Mouse (Mus musculus): ENCODE measurements around the gene Ccne1. TPM values are rescaled to one million over a fixed set of nuclear protein-coding genes. Genes with fewer than 3 reads are reported as not detected.

Gene Ccne1
- polyA plus RNA-seq, 1 experiment, result not detected

DNA sequence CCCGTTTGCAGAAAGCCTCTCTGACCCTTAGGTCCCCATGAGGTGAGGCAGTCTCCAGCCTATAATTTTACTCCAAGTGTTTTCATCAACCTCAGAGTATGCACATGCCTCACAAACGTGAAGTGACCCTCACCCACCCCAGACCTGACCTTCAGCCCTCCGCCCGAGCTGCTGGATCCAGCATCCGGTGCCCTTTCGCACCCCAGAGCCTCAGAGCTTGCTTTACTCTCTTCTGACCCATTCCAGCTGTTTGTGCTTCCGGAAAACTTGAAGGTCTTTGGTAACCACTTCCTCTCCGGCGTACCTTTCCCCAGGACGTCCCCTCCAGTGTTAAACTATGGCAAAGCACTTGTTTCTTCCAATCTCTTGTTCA, 912 bp upstream of the Ccne1 start:
- Histone ChIP-seq H3K4me3 (ENCODE audit: insufficient read depth, low read depth, low read length) (peak overlapping the region; percentile 85), H3K27ac (ENCODE audit: insufficient read depth, low read depth, low read length) (no peak overlapping the region), H3K4me1 (ENCODE audit: control insufficient read depth, insufficient read depth, low read length) (peaks cover 14% of the 10 kb centered on the region)
- 40% methylated on average over 10 of the region's 10 CpGs for WGBS
- no peak for TF ChIP-seq CTCF (IDR thresholded peaks at IDR 0.05; ENCODE audit: insufficient read depth, low read depth, low read length)
- TF ChIP-seq POLR2A (IDR thresholded peaks at IDR 0.05; ENCODE audit: insufficient read depth, low read depth, low read length), result no peak

DNA sequence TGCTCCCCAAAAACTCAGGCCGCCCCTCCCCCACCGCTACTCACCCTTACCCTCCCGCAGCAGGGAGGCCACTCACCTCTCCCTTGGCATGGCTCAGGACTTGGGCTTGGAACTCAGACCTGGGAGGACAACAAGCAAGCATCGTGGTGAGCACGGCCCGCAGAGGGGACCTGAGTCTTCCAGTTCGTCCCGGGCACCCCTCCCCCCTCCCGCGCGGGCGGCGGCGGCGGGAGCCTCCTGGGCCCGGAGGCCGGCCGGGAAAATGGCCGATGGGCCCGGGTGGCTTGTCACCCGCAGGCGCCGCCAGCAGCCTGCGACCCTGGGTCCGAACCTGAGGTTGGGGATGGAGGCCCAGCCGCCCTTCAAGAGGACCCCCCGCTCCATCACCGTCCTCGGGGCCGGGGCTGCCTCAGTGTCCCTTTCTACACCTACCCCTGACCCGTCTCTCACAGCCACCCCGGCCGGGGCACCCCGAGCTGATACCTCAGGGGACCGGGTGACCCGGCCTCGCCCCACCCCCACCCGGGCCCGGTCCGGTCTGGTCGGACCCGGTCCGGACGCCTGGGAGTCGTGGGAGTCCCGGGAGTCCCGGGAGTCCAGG, 523 bp downstream of the Ccne1 start:
- peak overlapping the region; percentile 85 for H3K4me3 ChIP-seq (ENCODE audit: insufficient read depth, low read depth, low read length)
- no peak overlapping the region for H3K27ac ChIP-seq (ENCODE audit: insufficient read depth, low read depth, low read length)
- WGBS, result 1% methylated on average over 47 of the region's 47 CpGs
- TF ChIP-seq POLR2A (IDR thresholded peaks at IDR 0.05; ENCODE audit: insufficient read depth, low read depth, low read length) (0 out of 2 replicates have a peak, but pooled peaks have one; percentile 13), CTCF (IDR thresholded peaks at IDR 0.05; ENCODE audit: insufficient read depth, low read depth, low read length) (no peak)
- peaks cover 14% of the 10 kb centered on the region for H3K4me1 ChIP-seq (ENCODE audit: control insufficient read depth, insufficient read depth, low read length)

DNA sequence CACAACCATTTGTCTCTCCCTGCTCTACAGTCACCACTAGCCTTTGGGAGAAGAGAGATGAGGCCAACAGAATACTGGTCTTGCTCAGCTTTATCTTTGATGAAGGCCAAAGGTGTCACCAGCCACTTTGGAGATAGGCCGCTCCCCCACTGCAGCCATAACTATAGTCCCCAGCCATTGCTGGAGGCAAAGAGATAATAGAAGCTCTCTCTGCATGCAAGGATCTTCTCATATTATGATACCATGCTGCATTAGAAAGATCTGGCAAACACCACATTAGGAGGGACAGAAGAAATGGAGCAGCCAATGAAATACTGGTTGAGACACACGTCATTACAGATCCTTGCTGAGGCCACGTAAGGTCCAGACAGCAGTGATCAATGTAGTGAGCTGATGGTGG, 2.0 kb downstream of the Ccne1 start:
- Histone ChIP-seq H3K4me1 (ENCODE audit: control insufficient read depth, insufficient read depth, low read length) (peaks cover 14% of the 10 kb centered on the region), H3K4me3 (ENCODE audit: insufficient read depth, low read depth, low read length) (no peak overlapping the region), H3K27ac (ENCODE audit: insufficient read depth, low read depth, low read length) (no peak overlapping the region)
- TF ChIP-seq CTCF (IDR thresholded peaks at IDR 0.05; ENCODE audit: insufficient read depth, low read depth, low read length) (no peak), POLR2A (IDR thresholded peaks at IDR 0.05; ENCODE audit: insufficient read depth, low read depth, low read length) (no peak)
- 97% methylated on average over 3 of the region's 3 CpGs for WGBS

DNA sequence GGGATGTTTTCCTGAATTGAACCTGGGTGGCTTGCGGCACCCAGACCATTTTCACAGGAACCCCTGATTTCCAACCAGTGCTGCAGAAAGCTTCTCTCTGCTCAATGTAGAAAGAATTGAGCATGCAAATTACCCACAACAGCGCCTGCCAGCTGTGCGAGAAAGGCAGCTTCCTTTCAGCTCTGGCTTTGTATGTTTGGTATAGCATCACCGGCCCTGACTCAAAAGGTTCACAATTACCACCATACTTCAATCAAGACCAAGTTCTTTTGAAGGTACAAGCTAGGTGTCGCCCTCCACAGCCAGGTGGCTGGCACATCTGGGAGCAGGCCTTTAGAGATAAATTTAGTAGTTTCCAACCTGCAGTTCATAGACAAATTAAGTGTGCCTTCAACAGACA, 3.2 kb downstream of the Ccne1 start:
- WGBS, result 58% methylated on average over 5 of the region's 5 CpGs
- Histone ChIP-seq H3K4me1 (ENCODE audit: control insufficient read depth, insufficient read depth, low read length) (peaks cover 14% of the 10 kb centered on the region), H3K4me3 (ENCODE audit: insufficient read depth, low read depth, low read length) (no peak overlapping the region), H3K27ac (ENCODE audit: insufficient read depth, low read depth, low read length) (no peak overlapping the region)
- no peak for TF ChIP-seq POLR2A (IDR thresholded peaks at IDR 0.05; ENCODE audit: insufficient read depth, low read depth, low read length)
- no peak for TF ChIP-seq CTCF (IDR thresholded peaks at IDR 0.05; ENCODE audit: insufficient read depth, low read depth, low read length)

DNA sequence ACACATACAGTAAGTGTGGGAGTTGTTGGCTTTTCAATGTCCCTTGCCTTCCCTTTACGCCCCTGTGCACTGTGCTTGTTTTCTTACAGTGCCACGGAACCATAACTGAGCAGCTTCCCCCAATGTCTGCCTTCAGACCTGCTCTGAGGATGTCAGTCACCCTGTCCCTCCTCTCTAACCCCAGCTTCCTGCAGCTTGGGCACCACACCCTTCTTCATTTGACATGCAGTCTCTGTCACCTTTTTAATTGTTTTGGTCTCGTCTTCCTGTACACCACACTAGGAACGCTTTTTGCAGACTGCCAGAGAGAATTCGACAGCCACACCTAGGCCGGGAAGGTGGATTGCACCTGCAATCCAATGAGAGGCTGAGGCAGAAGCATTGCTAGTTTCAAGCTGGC, 13.0 kb downstream of the Ccne1 start:
- Histone ChIP-seq H3K4me3 (ENCODE audit: insufficient read depth, low read depth, low read length) (no peak overlapping the region), H3K4me1 (ENCODE audit: control insufficient read depth, insufficient read depth, low read length) (peaks cover 3% of the 10 kb centered on the region; the same call in 1 of the 2 replicates), H3K27ac (ENCODE audit: insufficient read depth, low read depth, low read length) (no peak overlapping the region)
- WGBS, result 88% methylated on average over 6 of the region's 6 CpGs
- no peak for TF ChIP-seq POLR2A (IDR thresholded peaks at IDR 0.05; ENCODE audit: insufficient read depth, low read depth, low read length)
- TF ChIP-seq CTCF (IDR thresholded peaks at IDR 0.05; ENCODE audit: insufficient read depth, low read depth, low read length), result no peak

DNA sequence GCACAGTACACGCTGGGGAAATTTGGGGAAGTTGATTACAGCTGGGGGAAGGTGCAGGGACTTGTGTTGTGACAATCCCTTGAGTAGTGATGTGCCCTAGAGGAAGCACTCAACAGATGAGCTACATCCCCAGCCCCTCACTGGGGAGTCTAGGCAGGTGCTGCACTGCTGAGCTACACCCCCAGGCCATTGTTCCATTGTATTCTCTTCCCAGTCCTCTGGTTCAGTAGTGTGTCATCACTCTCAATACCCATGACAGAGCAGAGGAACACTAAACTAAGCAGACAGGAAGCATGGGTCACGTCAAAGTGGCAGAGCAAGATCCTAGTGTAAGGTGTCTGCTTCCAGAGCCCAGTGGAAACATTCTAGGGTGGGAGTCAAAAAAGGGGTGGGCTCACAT, 14.2 kb downstream of the Ccne1 start:
- TF ChIP-seq CTCF (IDR thresholded peaks at IDR 0.05; ENCODE audit: insufficient read depth, low read depth, low read length) (no peak), POLR2A (IDR thresholded peaks at IDR 0.05; ENCODE audit: insufficient read depth, low read depth, low read length) (no peak)
- Histone ChIP-seq H3K27ac (ENCODE audit: insufficient read depth, low read depth, low read length) (no peak overlapping the region), H3K4me1 (ENCODE audit: control insufficient read depth, insufficient read depth, low read length) (peaks cover 3% of the 10 kb centered on the region; the same call in 1 of the 2 replicates), H3K4me3 (ENCODE audit: insufficient read depth, low read depth, low read length) (no peak overlapping the region)
- WGBS, result 56% methylated on average over 2 of the region's 2 CpGs

DNA sequence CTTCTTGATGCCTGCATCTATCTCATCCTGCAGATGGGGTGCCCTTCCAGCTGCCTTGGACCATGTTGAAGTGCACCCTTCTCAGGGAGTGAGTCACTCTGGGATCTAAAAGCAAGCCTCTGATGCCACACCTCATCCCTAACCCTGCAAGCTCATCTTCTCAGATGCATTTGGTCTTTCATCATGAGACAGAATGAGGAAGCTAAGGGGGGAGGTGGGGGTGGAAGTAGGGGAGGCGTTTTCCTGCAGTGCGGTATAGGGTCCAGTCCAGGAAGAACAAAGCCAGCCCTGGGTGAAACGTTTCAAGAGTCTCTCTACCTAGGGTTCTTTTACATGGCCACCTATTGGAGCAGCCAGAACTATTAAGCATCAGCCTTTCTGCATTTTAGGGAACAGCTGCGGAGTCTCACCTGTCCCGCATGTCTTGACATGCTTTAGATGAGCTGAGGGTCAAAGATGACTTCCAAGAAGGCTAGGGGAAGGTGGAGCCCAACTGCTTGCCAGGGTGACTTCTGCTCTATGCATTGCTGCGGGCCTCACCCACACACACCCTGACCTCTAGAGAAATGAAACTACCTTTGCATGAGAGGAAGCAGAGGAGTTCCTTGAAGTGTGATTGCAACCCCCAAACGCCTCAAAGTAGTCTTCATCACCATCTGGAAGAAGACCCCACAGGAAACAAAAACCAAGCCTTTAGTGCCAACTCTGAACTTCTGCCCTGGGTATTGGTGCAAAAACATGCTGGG, 17.2 kb downstream of the Ccne1 start:
- WGBS, result 83% methylated on average over 7 of the region's 7 CpGs
- TF ChIP-seq CTCF (IDR thresholded peaks at IDR 0.05; ENCODE audit: insufficient read depth, low read depth, low read length) (no peak), POLR2A (IDR thresholded peaks at IDR 0.05; ENCODE audit: insufficient read depth, low read depth, low read length) (no peak)
- no peak overlapping the region for H3K4me3 ChIP-seq (ENCODE audit: insufficient read depth, low read depth, low read length)
- no peak overlapping the region for H3K27ac ChIP-seq (ENCODE audit: insufficient read depth, low read depth, low read length)
- H3K4me1 ChIP-seq (ENCODE audit: control insufficient read depth, insufficient read depth, low read length), result peaks cover 10% of the 10 kb centered on the region

DNA sequence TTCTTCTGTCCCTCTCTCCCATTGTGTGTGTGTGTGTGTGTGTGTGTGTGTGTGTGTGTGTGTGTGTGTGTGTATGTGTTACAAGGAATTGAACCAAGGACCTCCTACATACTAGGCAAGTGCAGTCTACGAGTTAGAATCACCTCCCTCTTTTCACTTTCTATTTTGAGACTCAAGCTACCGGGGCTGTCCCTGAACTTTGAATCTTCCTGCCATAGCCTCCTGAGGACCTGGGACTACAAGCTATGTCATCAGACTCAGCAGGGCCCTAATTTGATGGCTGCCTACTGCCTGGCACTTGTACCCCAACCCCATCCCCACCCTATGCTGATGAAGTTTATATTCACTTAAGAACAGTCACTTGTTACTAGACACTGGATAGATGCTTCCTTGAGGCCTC, 18.9 kb downstream of the Ccne1 start:
- 62% methylated on average over 2 of the region's 2 CpGs for WGBS
- no peak overlapping the region for H3K4me3 ChIP-seq (ENCODE audit: insufficient read depth, low read depth, low read length)
- TF ChIP-seq CTCF (IDR thresholded peaks at IDR 0.05; ENCODE audit: insufficient read depth, low read depth, low read length) (no peak), POLR2A (IDR thresholded peaks at IDR 0.05; ENCODE audit: insufficient read depth, low read depth, low read length) (no peak)
- no peak overlapping the region for H3K27ac ChIP-seq (ENCODE audit: insufficient read depth, low read depth, low read length)
- H3K4me1 ChIP-seq (ENCODE audit: control insufficient read depth, insufficient read depth, low read length), result peaks cover 10% of the 10 kb centered on the region

DNA sequence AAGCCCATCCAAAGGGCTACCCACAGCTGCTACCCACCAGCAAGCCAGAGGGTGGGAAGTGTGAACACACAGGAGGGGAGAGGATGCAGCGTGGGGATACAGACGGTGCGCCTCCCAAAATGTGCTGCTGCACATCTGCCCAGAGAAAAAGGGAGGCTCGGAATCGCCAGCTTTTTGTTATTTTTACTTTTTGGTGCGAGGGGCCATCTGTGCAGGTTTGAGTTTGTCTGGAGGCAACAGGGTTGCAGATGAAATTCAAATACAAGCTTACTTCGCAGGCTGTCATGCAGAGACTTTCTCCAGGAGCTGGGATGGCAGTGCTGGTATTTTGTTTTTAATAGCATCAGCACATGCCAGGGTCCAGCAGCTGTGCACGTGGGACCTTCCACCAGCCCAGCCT, 19.5 kb downstream of the Ccne1 start:
- peaks cover 10% of the 10 kb centered on the region for H3K4me1 ChIP-seq (ENCODE audit: control insufficient read depth, insufficient read depth, low read length)
- WGBS, result 77% methylated on average over 8 of the region's 8 CpGs
- no peak for TF ChIP-seq CTCF (IDR thresholded peaks at IDR 0.05; ENCODE audit: insufficient read depth, low read depth, low read length)
- no peak for TF ChIP-seq POLR2A (IDR thresholded peaks at IDR 0.05; ENCODE audit: insufficient read depth, low read depth, low read length)
- H3K27ac ChIP-seq (ENCODE audit: insufficient read depth, low read depth, low read length), result no peak overlapping the region
- H3K4me3 ChIP-seq (ENCODE audit: insufficient read depth, low read depth, low read length), result no peak overlapping the region

Measured in olfactory bulb, adult 2 months (tissue).